Mouse (Mus musculus): ENCODE measurements around the gene Qrich1. TPM values are rescaled to one million over a fixed set of nuclear protein-coding genes. Genes with fewer than 3 reads are reported as not detected.
"Not testable (repeated sequence)": the region's sequence is repeated elsewhere in the genome, so short reads cannot be mapped to it uniquely, and the experiment has no call there.

Qrich1 gene
- polyA plus RNA-seq, 1 experiment from 2014 or later, result 164 TPM

GRCm38 (mm10) chr9:108578545-108579343, 62.1 kb downstream of the Qrich1 start, which contains the start of gene Wdr6:
Gene Wdr6 (minus strand): TSS chr9:108578739.
- H3K4me3 ChIP-seq, result peak within 1 kb of the TSS; percentile 60
- H3K36me3 ChIP-seq, result peaks cover 25% of the 10 kb centered on the region
- WGBS, result 3% methylated on average over 51 of the region's 51 CpGs
- ATAC-seq (ENCODE audit: low FRiP score, low read depth), result peak; percentile 97
- H3K27ac ChIP-seq, result peak within 1 kb of the TSS; percentile 91
- H3K27me3 ChIP-seq (replicated peaks), result no peaks in the 10 kb centered on the region; the same call in 1 of the 2 replicates
- peaks cover 55% of the 10 kb centered on the region for H3K4me1 ChIP-seq
- H3K9ac ChIP-seq, result peak within 1 kb of the TSS; percentile 94
- no peaks in the 10 kb centered on the region for H3K9me3 ChIP-seq
- peak within 1 kb of the TSS; percentile 79 for H3K4me2 ChIP-seq (replicated peaks)

- Histone ChIP-seq H3K27ac (peak overlapping the region; percentile 91), H3K4me2 (replicated peaks) (peak overlapping the region; percentile 79), H3K4me1 (peaks cover 49% of the 10 kb centered on the region), H3K9ac (peak overlapping the region; percentile 59), H3K27me3 (replicated peaks) (no peaks in the 10 kb centered on the region; the same call in 1 of the 2 replicates), H3K9me3 (no peaks in the 10 kb centered on the region), H3K4me3 (peak overlapping the region; percentile 60), H3K36me3 (peaks cover 19% of the 10 kb centered on the region)
- no peak; the same call in 1 of the 2 replicates for ATAC-seq (ENCODE audit: low FRiP score, low read depth)
- 72% methylated on average over 5 of the region's 5 CpGs for WGBS
These were observed 62.7 kb downstream of the Qrich1 start for GRCm38 (mm10) chr9:108579344-108579690.

GRCm38 (mm10) chr9:108587571-108588180, 71.1 kb downstream of the Qrich1 start:
- Histone ChIP-seq H3K4me2 (replicated peaks) (peak overlapping the region; percentile 62), H3K4me3 (peak overlapping the region; percentile 9), H3K9me3 (no peaks in the 10 kb centered on the region), H3K9ac (peak overlapping the region; percentile 36), H3K27me3 (replicated peaks) (no peaks in the 10 kb centered on the region; the same call in 1 of the 2 replicates), H3K4me1 (peaks cover 35% of the 10 kb centered on the region), H3K36me3 (no peaks in the 10 kb centered on the region), H3K27ac (peak overlapping the region; percentile 94)
- peak; percentile 99 for ATAC-seq (ENCODE audit: low FRiP score, low read depth)
- WGBS, result 1% methylated on average over 14 of the region's 14 CpGs

- no peaks in the 10 kb centered on the region for H3K36me3 ChIP-seq
- H3K27ac ChIP-seq, result peak overlapping the region; percentile 94; the same call in 1 of the 2 replicates
- no peak overlapping the region for H3K4me3 ChIP-seq
- no peak overlapping the region for H3K4me2 ChIP-seq (replicated peaks)
- H3K4me1 ChIP-seq, result peaks cover 35% of the 10 kb centered on the region
- no peak for ATAC-seq (ENCODE audit: low FRiP score, low read depth)
- H3K27me3 ChIP-seq (replicated peaks), result no peaks in the 10 kb centered on the region
- no peak overlapping the region for H3K9ac ChIP-seq
- H3K9me3 ChIP-seq, result no peaks in the 10 kb centered on the region
- WGBS, result 78% methylated on average over 5 of the region's 5 CpGs
These were observed 72.6 kb downstream of the Qrich1 start for GRCm38 (mm10) chr9:108589229-108589628.

- no peaks in the 10 kb centered on the region for H3K27me3 ChIP-seq (replicated peaks)
- H3K4me3 ChIP-seq, result no peak overlapping the region
- H3K27ac ChIP-seq, result no peak overlapping the region
- ATAC-seq (ENCODE audit: low FRiP score, low read depth), result no peak
- no peak overlapping the region for H3K9ac ChIP-seq
- WGBS, result 90% methylated on average over 4 of the region's 4 CpGs
- H3K4me2 ChIP-seq (replicated peaks), result no peak overlapping the region
- H3K36me3 ChIP-seq, result no peaks in the 10 kb centered on the region
- peaks cover 33% of the 10 kb centered on the region for H3K4me1 ChIP-seq
- H3K9me3 ChIP-seq, result no peaks in the 10 kb centered on the region
These were observed 74.9 kb downstream of the Qrich1 start for GRCm38 (mm10) chr9:108591462-108591861.

GRCm38 (mm10) chr9:108594354-108594753, 77.7 kb downstream of the Qrich1 start:
- no peak for ATAC-seq (ENCODE audit: low FRiP score, low read depth)

GRCm38 (mm10) chr9:108596998-108597764, 80.6 kb downstream of the Qrich1 start, which contains the start of gene P4htm:
Gene P4htm (minus strand): TSS chr9:108597667.
- ATAC-seq (ENCODE audit: low FRiP score, low read depth), result peak; percentile 88
- Histone ChIP-seq H3K36me3 (peaks cover 7% of the 10 kb centered on the region; the same call in 1 of the 2 replicates), H3K27ac (peak within 1 kb of the TSS; percentile 29), H3K4me3 (peak within 1 kb of the TSS; percentile 63), H3K9me3 (no peaks in the 10 kb centered on the region), H3K27me3 (replicated peaks) (no peaks in the 10 kb centered on the region), H3K4me2 (replicated peaks) (peak within 1 kb of the TSS; percentile 89), H3K9ac (peak within 1 kb of the TSS; percentile 72), H3K4me1 (0 out of 2 replicates have a peak, but pooled peaks cover 14% of the 10 kb centered on the region)
- WGBS, result 2% methylated on average over 69 of the region's 69 CpGs

More at GRCm38 (mm10) chr9:108594354-108594753, 77.7 kb downstream of the Qrich1 start:
- Histone ChIP-seq H3K4me2 (replicated peaks) (no peak overlapping the region), H3K9ac (no peak overlapping the region), H3K27me3 (replicated peaks) (no peaks in the 10 kb centered on the region), H3K4me1 (peaks cover 20% of the 10 kb centered on the region), H3K9me3 (no peaks in the 10 kb centered on the region), H3K27ac (no peak overlapping the region), H3K4me3 (no peak overlapping the region), H3K36me3 (no peaks in the 10 kb centered on the region)
- 84% methylated on average over 3 of the region's 3 CpGs for WGBS

GRCm38 (mm10) chr9:108599021-108599566, 82.5 kb downstream of the Qrich1 start:
- Histone ChIP-seq H3K4me2 (replicated peaks) (no peak overlapping the region), H3K4me1 (0 out of 2 replicates have a peak, but pooled peaks cover 14% of the 10 kb centered on the region), H3K36me3 (peaks cover 26% of the 10 kb centered on the region), H3K27ac (no peak overlapping the region), H3K9me3 (no peaks in the 10 kb centered on the region), H3K4me3 (no peak overlapping the region), H3K27me3 (replicated peaks) (no peaks in the 10 kb centered on the region), H3K9ac (no peak overlapping the region)
- 79% methylated on average over 4 of the region's 4 CpGs for WGBS
- ATAC-seq (ENCODE audit: low FRiP score, low read depth), result no peak

GRCm38 (mm10) chr9:108600011-108600410, 83.4 kb downstream of the Qrich1 start:
- Histone ChIP-seq H3K4me3 (no peak overlapping the region), H3K9ac (no peak overlapping the region), H3K4me1 (0 out of 2 replicates have a peak, but pooled peaks cover 14% of the 10 kb centered on the region), H3K36me3 (peaks cover 36% of the 10 kb centered on the region), H3K27ac (no peak overlapping the region), H3K9me3 (no peaks in the 10 kb centered on the region), H3K27me3 (replicated peaks) (no peaks in the 10 kb centered on the region), H3K4me2 (replicated peaks) (no peak overlapping the region)
- 63% methylated on average over 2 of the region's 2 CpGs for WGBS
- ATAC-seq (ENCODE audit: low FRiP score, low read depth), result no peak

GRCm38 (mm10) chr9:108601986-108602385, 85.4 kb downstream of the Qrich1 start:
- peaks cover 51% of the 10 kb centered on the region for H3K36me3 ChIP-seq
- ATAC-seq (ENCODE audit: low FRiP score, low read depth), result no peak

GRCm38 (mm10) chr9:108607929-108608328, 91.3 kb downstream of the Qrich1 start:
- not testable (repeated sequence) for ATAC-seq (ENCODE audit: low FRiP score, low read depth); H3K9me3 ChIP-seq; H3K4me2 ChIP-seq (replicated peaks); H3K4me3 ChIP-seq; H3K4me1 ChIP-seq; H3K9ac ChIP-seq; H3K27ac ChIP-seq; H3K27me3 ChIP-seq (replicated peaks)
- H3K36me3 ChIP-seq, result peaks cover 93% of the 10 kb centered on the region
- 89% methylated on average over 5 of the region's 5 CpGs for WGBS

More at GRCm38 (mm10) chr9:108601986-108602385, 85.4 kb downstream of the Qrich1 start:
- Histone ChIP-seq H3K4me1 (0 out of 2 replicates have a peak, but pooled peaks cover 10% of the 10 kb centered on the region), H3K4me2 (replicated peaks) (no peak overlapping the region), H3K4me3 (no peak overlapping the region), H3K9ac (no peak overlapping the region), H3K27ac (no peak overlapping the region), H3K27me3 (replicated peaks) (no peaks in the 10 kb centered on the region), H3K9me3 (no peaks in the 10 kb centered on the region)
- WGBS, result 90% methylated on average over 4 of the region's 4 CpGs
